Mouse (Mus musculus) limb, embryonic 13.5 days (tissue): Measurements from ENCODE around the gene Tbkbp1. TPM values are rescaled to one million over a fixed set of nuclear protein-coding genes. Genes with fewer than 3 reads are reported as not detected.
A peak's percentile ranks its signal among the peaks of the same experiment; 100 is the strongest.

ENCODE experiments used
- ATAC-seq: fragments of 200-750 bp; cut with Nextera tagmentation; 2 replicates; pipeline ENCODE4 v1.8.0; 2017; ENCODE audit warnings: low read depth, moderate number of reproducible peaks, moderate TSS enrichment; ENCODE audit not compliant: low FRiP score
- H3K27ac ChIP-seq: fragments of 300-500 bp; sonication (generic); 2 replicates; pipeline ENCODE4 v1.5.1; 2015; ENCODE audit warnings: inconsistent platforms, mild to moderate bottlenecking, moderate library complexity
- H3K27me3 ChIP-seq: fragments of 300-500 bp; sonication (generic); 2 replicates; pipeline ENCODE4 v1.6.1; 2015; ENCODE audit warnings: mild to moderate bottlenecking, inconsistent platforms
- H3K36me3 ChIP-seq: fragments of 300-500 bp; sonication (generic); 2 replicates; pipeline ENCODE4 v1.6.1; 2015; ENCODE audit warnings: inconsistent platforms, mild to moderate bottlenecking, moderate library complexity
- H3K4me1 ChIP-seq: fragments of 300-500 bp; sonication (generic); 2 replicates; pipeline ENCODE4 v1.6.1; 2015; ENCODE audit warnings: inconsistent platforms
- H3K4me2 ChIP-seq: fragments of 300-500 bp; sonication (generic); replicated peaks from 2 replicates; pipeline ENCODE4 v1.6.1; 2015; ENCODE audit warnings: inconsistent platforms, mild to moderate bottlenecking, moderate library complexity
- H3K4me3 ChIP-seq: fragments of 300-500 bp; sonication (generic); 2 replicates; pipeline ENCODE4 v1.5.1; 2015; ENCODE audit warnings: moderate library complexity, mild to moderate bottlenecking, inconsistent platforms
- H3K9ac ChIP-seq: fragments of 300-500 bp; sonication (generic); 2 replicates; pipeline ENCODE4 v1.6.1; 2015; ENCODE audit warnings: mild to moderate bottlenecking, inconsistent platforms
- H3K9me3 ChIP-seq: fragments of 300-500 bp; sonication (generic); 2 replicates; pipeline ENCODE4 v1.6.1; 2016; ENCODE audit warnings: inconsistent platforms
- WGBS: fragments of 180-500 bp; shearing (Covaris S2); methylation state at CpG from one replicate; pipeline ENCODE4 v1.1.7; 2015; 5-methylcytosine and 5-hydroxymethylcytosine counted together
- polyA plus RNA-seq: library from polyadenylated mRNA; unstranded; fragments of >200 nt; fragmentation: Nextera tagmentation; extraction: Ambion mirVana; gene quantifications from 2 replicates; pipeline ENCODE4 v1.2.1, GENCODE M21; 2015

Gene Tbkbp1
- polyA plus RNA-seq, 1 experiment from 2014 or later: 8.4 TPM

DNA sequence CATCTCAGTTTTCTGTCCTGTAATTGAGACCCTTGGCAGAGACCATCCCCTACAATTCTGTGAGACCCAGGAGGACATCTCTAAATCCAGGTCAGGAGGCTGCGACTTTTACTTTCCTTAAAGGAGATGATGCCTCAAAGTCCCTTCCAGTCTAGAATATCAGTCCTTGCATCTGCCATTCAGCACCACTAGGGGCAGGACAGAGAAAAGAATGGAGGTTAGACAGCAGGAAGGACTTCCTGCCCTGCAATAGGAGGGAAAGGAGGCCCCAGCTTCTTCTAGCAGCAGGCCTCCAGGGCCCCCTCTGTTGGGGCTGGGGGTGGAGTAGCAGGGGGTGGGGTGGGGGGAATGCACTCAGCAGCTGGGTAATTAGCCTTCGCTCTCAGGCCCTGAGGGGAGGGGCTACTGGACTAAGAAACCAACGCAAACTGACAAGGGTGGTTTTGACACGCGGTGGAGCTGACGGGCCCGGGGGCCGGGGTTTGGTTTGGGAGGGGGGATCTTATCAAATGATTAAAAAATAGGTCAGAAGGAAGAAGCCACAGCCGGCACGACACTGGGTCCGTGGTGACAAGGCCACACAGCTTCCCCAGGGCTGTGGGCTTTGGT lies 27.9 kb downstream of the Tbkbp1 start:
- Histone ChIP-seq H3K36me3 (no peaks in the 10 kb centered on the region), H3K4me2 (no peak overlapping the region), H3K27ac (no peak overlapping the region), H3K4me1 (peaks cover 34% of the 10 kb centered on the region), H3K27me3 (peaks cover 27% of the 10 kb centered on the region), H3K4me3 (no peak overlapping the region), H3K9ac (no peak overlapping the region), H3K9me3 (no peaks in the 10 kb centered on the region)
- 19% methylated on average over 11 of the region's 11 CpGs for WGBS
- ATAC-seq: no peak

DNA sequence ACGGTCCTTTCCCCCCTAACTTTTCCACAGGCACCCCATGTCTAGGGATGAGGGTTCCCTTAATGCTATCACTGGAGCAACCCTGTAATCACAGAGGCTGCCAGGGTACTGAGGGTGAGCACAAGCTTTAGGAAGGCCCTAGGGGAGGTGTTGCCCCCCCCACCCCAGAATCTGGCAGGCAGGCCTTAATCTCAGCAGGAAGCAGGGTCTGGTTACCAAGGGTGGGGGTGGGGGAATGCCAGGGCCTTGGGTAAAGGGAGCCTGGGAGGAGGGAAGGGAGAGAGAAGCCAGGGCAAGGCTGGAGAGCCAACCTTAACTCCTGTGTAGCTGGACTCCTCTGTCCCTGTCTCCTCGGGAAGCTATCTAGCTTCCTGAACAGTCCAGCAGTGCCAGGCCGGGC lies 30.7 kb downstream of the Tbkbp1 start:
- H3K9me3 ChIP-seq: no peaks in the 10 kb centered on the region
- H3K4me3 ChIP-seq: no peak overlapping the region
- H3K27me3 ChIP-seq: peaks cover 48% of the 10 kb centered on the region
- H3K27ac ChIP-seq: no peak overlapping the region
- 0 out of 2 replicates have a peak overlapping the region, but pooled peaks have one; percentile 11 for H3K4me2 ChIP-seq
- no peaks in the 10 kb centered on the region for H3K36me3 ChIP-seq
- peaks cover 21% of the 10 kb centered on the region for H3K4me1 ChIP-seq
- 65% methylated on average over 3 of the region's 3 CpGs for WGBS
- no peak for ATAC-seq
- no peak overlapping the region for H3K9ac ChIP-seq

GRCm38 (mm10) chr11:97120221-97120620 lies 31.1 kb downstream of the Tbkbp1 start:
- H3K4me3 ChIP-seq: no peak overlapping the region
- ATAC-seq: no peak
- H3K4me2 ChIP-seq: no peak overlapping the region
- WGBS: 48% methylated on average over 10 of the region's 10 CpGs
- no peak overlapping the region for H3K27ac ChIP-seq
- H3K9me3 ChIP-seq: no peaks in the 10 kb centered on the region
- H3K4me1 ChIP-seq: peaks cover 25% of the 10 kb centered on the region
- no peak overlapping the region for H3K9ac ChIP-seq
- H3K36me3 ChIP-seq: no peaks in the 10 kb centered on the region
- H3K27me3 ChIP-seq: peaks cover 52% of the 10 kb centered on the region

DNA sequence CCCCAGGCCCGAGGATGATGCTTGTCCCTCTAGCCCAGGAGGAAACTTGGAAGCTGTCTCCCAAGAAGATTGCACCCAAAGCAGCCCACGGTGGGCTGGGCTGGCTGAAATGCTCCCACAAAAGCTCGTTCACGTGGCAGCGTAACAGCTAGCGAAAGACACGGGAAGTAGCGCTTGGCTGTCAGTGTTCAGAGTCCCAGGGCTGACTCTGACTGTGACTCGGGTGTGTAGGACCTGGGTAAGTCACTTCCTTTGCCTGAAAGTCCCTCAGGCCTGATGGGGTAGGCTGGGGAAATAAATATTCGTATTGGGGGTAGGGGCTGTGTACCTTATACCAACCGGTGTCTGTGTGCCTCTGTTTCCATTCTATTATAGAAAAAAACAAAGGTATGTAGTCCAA lies 35.5 kb downstream of the Tbkbp1 start:
- Histone ChIP-seq H3K4me2 (peak overlapping the region; percentile 81), H3K9me3 (no peaks in the 10 kb centered on the region), H3K9ac (no peak overlapping the region), H3K27me3 (peaks cover 82% of the 10 kb centered on the region), H3K4me1 (peaks cover 26% of the 10 kb centered on the region), H3K36me3 (no peaks in the 10 kb centered on the region), H3K4me3 (peak overlapping the region; percentile 47), H3K27ac (no peak overlapping the region)
- WGBS: 7% methylated on average over 11 of the region's 11 CpGs
- no peak for ATAC-seq

GRCm38 (mm10) chr11:97114671-97115601 lies 36.4 kb downstream of the Tbkbp1 start, which contains the start of gene Tbx21:
Tbx21 (minus strand) TSS chr11:97115331.
- under 1% methylated on average over 84 of the region's 87 CpGs for WGBS
- peak within 1 kb of the TSS; percentile 55 for H3K9ac ChIP-seq
- peaks cover 19% of the 10 kb centered on the region for H3K4me1 ChIP-seq
- H3K9me3 ChIP-seq: no peaks in the 10 kb centered on the region
- no peak for ATAC-seq
- no peaks in the 10 kb centered on the region for H3K36me3 ChIP-seq
- peak within 1 kb of the TSS; percentile 81 for H3K4me2 ChIP-seq
- H3K27ac ChIP-seq: no peak within 1 kb of the TSS
- H3K4me3 ChIP-seq: peak within 1 kb of the TSS; percentile 47
- peaks cover 84% of the 10 kb centered on the region for H3K27me3 ChIP-seq

- Histone ChIP-seq H3K27me3 (peaks cover 67% of the 10 kb centered on the region), H3K27ac (no peak overlapping the region), H3K9ac (no peak overlapping the region), H3K4me3 (no peak overlapping the region), H3K9me3 (no peaks in the 10 kb centered on the region), H3K4me2 (no peak overlapping the region), H3K4me1 (peaks cover 19% of the 10 kb centered on the region), H3K36me3 (no peaks in the 10 kb centered on the region)
- ATAC-seq: no peak
- WGBS: 83% methylated on average over 9 of the region's 9 CpGs
Observed at GRCm38 (mm10) chr11:97112519-97113125, 38.7 kb downstream of the Tbkbp1 start.

- Histone ChIP-seq H3K4me2 (no peak overlapping the region), H3K27me3 (peaks cover 30% of the 10 kb centered on the region), H3K36me3 (no peaks in the 10 kb centered on the region), H3K4me3 (no peak overlapping the region), H3K9me3 (no peaks in the 10 kb centered on the region), H3K27ac (no peak overlapping the region), H3K9ac (no peak overlapping the region), H3K4me1 (peaks cover 2% of the 10 kb centered on the region; the same call in 1 of the 2 replicates)
- ATAC-seq: no peak
- 78% methylated on average over 16 of the region's 16 CpGs for WGBS
Observed at GRCm38 (mm10) chr11:97108976-97109375, 42.3 kb downstream of the Tbkbp1 start.

- no peaks in the 10 kb centered on the region for H3K9me3 ChIP-seq
- WGBS: 94% methylated on average over 9 of the region's 9 CpGs
- no peak for ATAC-seq
- no peak overlapping the region for H3K9ac ChIP-seq
- H3K4me2 ChIP-seq: no peak overlapping the region
- peaks cover 22% of the 10 kb centered on the region for H3K27me3 ChIP-seq
- no peak overlapping the region for H3K27ac ChIP-seq
- H3K36me3 ChIP-seq: no peaks in the 10 kb centered on the region
- H3K4me3 ChIP-seq: no peak overlapping the region
- no peaks in the 10 kb centered on the region for H3K4me1 ChIP-seq
Observed at GRCm38 (mm10) chr11:97104091-97104483, 47.2 kb downstream of the Tbkbp1 start.

- Histone ChIP-seq H3K4me2 (no peak overlapping the region), H3K9ac (no peak overlapping the region), H3K27me3 (peaks cover 28% of the 10 kb centered on the region), H3K27ac (no peak overlapping the region), H3K4me3 (no peak overlapping the region), H3K36me3 (no peaks in the 10 kb centered on the region), H3K9me3 (no peaks in the 10 kb centered on the region), H3K4me1 (0 out of 2 replicates have a peak, but pooled peaks cover 4% of the 10 kb centered on the region)
- 89% methylated on average over 10 of the region's 10 CpGs for WGBS
- ATAC-seq: no peak
Observed at GRCm38 (mm10) chr11:97103163-97104090, 47.9 kb downstream of the Tbkbp1 start.

GRCm38 (mm10) chr11:97101722-97102121 lies 49.6 kb downstream of the Tbkbp1 start:
- H3K36me3 ChIP-seq: no peaks in the 10 kb centered on the region
- 16% methylated on average over 9 of the region's 9 CpGs for WGBS
- ATAC-seq: no peak

GRCm38 (mm10) chr11:97098791-97099190 lies 52.5 kb downstream of the Tbkbp1 start:
- no peaks in the 10 kb centered on the region for H3K36me3 ChIP-seq
- H3K4me3 ChIP-seq: no peak overlapping the region
- ATAC-seq: no peak
- WGBS: 16% methylated on average over 18 of the region's 18 CpGs
- no peaks in the 10 kb centered on the region for H3K9me3 ChIP-seq
- peaks cover 55% of the 10 kb centered on the region for H3K27me3 ChIP-seq
- H3K27ac ChIP-seq: no peak overlapping the region
- H3K4me2 ChIP-seq: no peak overlapping the region; the same call in 1 of the 2 replicates
- H3K4me1 ChIP-seq: 0 out of 2 replicates have a peak, but pooled peaks cover 4% of the 10 kb centered on the region
- no peak overlapping the region for H3K9ac ChIP-seq

More at GRCm38 (mm10) chr11:97101722-97102121, 49.6 kb downstream of the Tbkbp1 start:
- no peaks in the 10 kb centered on the region for H3K9me3 ChIP-seq
- H3K4me1 ChIP-seq: 0 out of 2 replicates have a peak, but pooled peaks cover 4% of the 10 kb centered on the region
- H3K4me2 ChIP-seq: no peak overlapping the region
- H3K27me3 ChIP-seq: peaks cover 45% of the 10 kb centered on the region
- no peak overlapping the region for H3K9ac ChIP-seq
- H3K27ac ChIP-seq: no peak overlapping the region
- no peak overlapping the region for H3K4me3 ChIP-seq
